Comparison of ENCODE assay signal across 9 mouse cellular contexts in the genomic region with DNA sequence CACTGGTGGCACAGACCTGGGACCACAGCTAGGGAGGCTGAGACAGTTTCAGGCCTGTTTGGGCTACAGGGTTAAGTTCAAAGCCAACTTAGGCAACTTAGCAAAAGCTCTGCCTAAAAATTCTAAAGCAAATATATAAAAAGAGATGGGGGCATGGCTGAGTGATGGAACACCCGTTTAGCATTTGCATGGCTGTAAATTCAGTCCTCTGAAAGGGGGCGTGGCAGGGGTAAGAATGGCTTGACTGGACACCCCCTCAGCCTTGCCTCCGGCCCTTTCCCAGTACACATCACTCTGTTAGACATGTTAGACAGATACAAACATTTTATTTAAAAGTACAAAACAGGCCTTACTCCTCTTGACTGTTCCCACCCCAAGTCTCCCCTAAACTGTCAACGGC. TPM values are rescaled to one million over a fixed set of nuclear protein-coding genes. Genes with fewer than 3 reads are reported as not detected.
DNase-seq lines count a peak whose midpoint lies in the region; ATAC-seq and TF ChIP-seq lines count a peak whose summit lies in the region.
"Had no signal": no experiment of that assay in that cellular context is flagged by ENCODE, and none has a peak within 500 bp of the region (broad histone marks: within the 10 kb centered on the region; RNA-seq: fewer than 3 reads in every experiment).

No protein-coding gene starts in this region.

- H3K4me2 ChIP-seq in kidney, postnatal 0 days (ENCODE audit: low read length): peak overlapping the region; percentile 19; the same call in 1 of the 2 replicates
- H3K4me2 ChIP-seq in hindbrain, embryonic 15.5 days: no peak overlapping the region
- H3K4me2 ChIP-seq in myocyte (ENCODE audit: low read depth): peak overlapping the region; percentile 89

- H3K27ac ChIP-seq in kidney, postnatal 0 days: peak overlapping the region; percentile 90
- H3K27ac ChIP-seq in bone marrow macrophage, adult 2 months (ENCODE audit: insufficient read depth, low read depth, low read length): peak overlapping the region; percentile 96
- peak overlapping the region; percentile 78; the same call in 1 of the 2 replicates for H3K27ac ChIP-seq in hindbrain, embryonic 15.5 days (replicated peaks)

- no peaks in the 10 kb centered on the region for H3K27me3 ChIP-seq in kidney, postnatal 0 days (ENCODE audit: insufficient read depth, low read length)
- H3K27me3 ChIP-seq in hindbrain, embryonic 15.5 days: no peaks in the 10 kb centered on the region
- no peaks in the 10 kb centered on the region for H3K27me3 ChIP-seq in myocyte (ENCODE audit: control insufficient read depth, insufficient read depth, insufficient read length)

- H3K79me2 ChIP-seq in myocyte (ENCODE audit: control insufficient read depth, insufficient read depth): no peaks in the 10 kb centered on the region

- ATAC-seq in kidney, postnatal 0 days (replicated peaks; ENCODE audit: low FRiP score, low read depth): no peak
- no peak for ATAC-seq in hindbrain, embryonic 15.5 days (ENCODE audit: low FRiP score, low read depth)

- H3K9ac ChIP-seq in kidney, postnatal 0 days (ENCODE audit: low read depth, low read length): 0 out of 2 replicates have a peak overlapping the region, but pooled peaks have one; percentile 42
- no peak overlapping the region for H3K9ac ChIP-seq in hindbrain, embryonic 15.5 days

- peak; percentile 80 for DNase-seq in kidney, postnatal 0 days (ENCODE audit: low spot score)
- DNase-seq in kidney, adult 9 months: no peak
- DNase-seq in adrenal gland, adult 2 months: no peak
- no peak for DNase-seq in embryo, embryonic 10 days (ENCODE audit: low spot score)
- DNase-seq in gastrocnemius, adult 18-20 months (ENCODE audit: low spot score): no peak

- no peak for TF ChIP-seq POLR2A in bone marrow macrophage, adult 2 months (IDR thresholded peaks at IDR 0.05; ENCODE audit: borderline replicate concordance, low read depth, low read length)
- no peak for TF ChIP-seq POLR2A in myocyte (IDR thresholded peaks at IDR 0.05; ENCODE audit: insufficient read length, low read depth)

- no peak overlapping the region for H3ac ChIP-seq in myocyte (ENCODE audit: control insufficient read depth, insufficient read length)

- H3K4me1 ChIP-seq in kidney, postnatal 0 days (replicated peaks; ENCODE audit: insufficient read depth, low read length): peaks cover 17% of the 10 kb centered on the region; the same call in 1 of the 2 replicates
- peaks cover 33% of the 10 kb centered on the region for H3K4me1 ChIP-seq in bone marrow macrophage, adult 2 months (ENCODE audit: control insufficient read depth, insufficient read depth, low read length)
- peaks cover 27% of the 10 kb centered on the region for H3K4me1 ChIP-seq in hindbrain, embryonic 15.5 days (replicated peaks)

- WGBS in kidney, postnatal 0 days: 35% methylated on average over 4 of the region's 4 CpGs
- 63% methylated on average over 4 of the region's 4 CpGs for WGBS in hindbrain, embryonic 15.5 days

- no peaks in the 10 kb centered on the region for H3K9me3 ChIP-seq in kidney, postnatal 0 days (replicated peaks; ENCODE audit: low read length)
- no peaks in the 10 kb centered on the region for H3K9me3 ChIP-seq in hindbrain, embryonic 15.5 days

- no peak for TF ChIP-seq CTCF in kidney, postnatal 0 days (IDR thresholded peaks at IDR 0.05; ENCODE audit: low read depth)
- no peak for TF ChIP-seq CTCF in bone marrow macrophage, adult 2 months (IDR thresholded peaks at IDR 0.05; ENCODE audit: low read depth, low read length)

- no peaks in the 10 kb centered on the region for H3K36me3 ChIP-seq in kidney, postnatal 0 days (ENCODE audit: insufficient read depth, low read length)
- H3K36me3 ChIP-seq in hindbrain, embryonic 15.5 days: no peaks in the 10 kb centered on the region
- peaks cover 4% of the 10 kb centered on the region for H3K36me3 ChIP-seq in myocyte (ENCODE audit: control insufficient read depth, insufficient read depth)

- no peak overlapping the region for H3K4me3 ChIP-seq in kidney, postnatal 0 days (replicated peaks; ENCODE audit: low read depth, low read length)
- peak overlapping the region; percentile 47 for H3K4me3 ChIP-seq in bone marrow macrophage, adult 2 months (ENCODE audit: insufficient read depth, low read length)
- H3K4me3 ChIP-seq in hindbrain, embryonic 15.5 days: no peak overlapping the region
- peak overlapping the region; percentile 23 for H3K4me3 ChIP-seq in myocyte

TF ChIP-seq in myocyte, 11 proteins besides CTCF, POLR2A, EP300 and RAD21:
- TF ChIP-seq CEBPB (IDR thresholded peaks at IDR 0.05; ENCODE audit: insufficient read depth, poor library complexity, severe bottlenecking) (no peak), MYOD1 (IDR thresholded peaks at IDR 0.05; ENCODE audit: control insufficient read depth in 1 of 3, insufficient read length in 2 of 3, low read depth in 2 of 3) (no peak), E2F4 (IDR thresholded peaks at IDR 0.05; ENCODE audit: insufficient read depth) (no peak), MAX (IDR thresholded peaks at IDR 0.05; ENCODE audit: low read depth) (no peak)
TF ChIP-seq in myocyte: peak in this region for 0.

RNA-seq across cellular contexts. Expression of gene Gm16253, which starts 0.8 kb away (rescaled TPM):
- polyA plus RNA-seq in kidney, postnatal 0 days (2015; fragmentation: Nextera tagmentation; extraction: Ambion mirVana): not detected in 2 replicates
- not detected in 2 replicates for polyA plus RNA-seq in bone marrow macrophage, adult 2 months (2012; ENCODE audit: insufficient read depth, insufficient read length, missing spikeins)
- polyA plus RNA-seq in hindbrain, embryonic 15.5 days (2015; fragmentation: Nextera tagmentation; extraction: Ambion mirVana): 1.8 and 2.2 TPM in 2 replicates
- 0.25 TPM for polyA plus RNA-seq in myocyte (2012; fragmentation: generic; extraction: Trizol)
- not detected for total RNA-seq in adrenal gland, adult 2 months (2021)
- not detected in 2 replicates for polyA plus RNA-seq in adrenal gland, adult 2 months (2012; rRNA removed)
- total RNA-seq in gastrocnemius, adult 18-20 months (2021): 1 to 10 TPM; 1.2 to 2.0 TPM
- polyA plus RNA-seq: gonadal fat pad, adult 2 months had no signal

RNA-seq across cellular contexts. Expression of gene Polr3gl, which starts 16.4 kb away (rescaled TPM):
- polyA plus RNA-seq in kidney, postnatal 0 days (2015; fragmentation: Nextera tagmentation; extraction: Ambion mirVana): 26.0 and 28.2 TPM in 2 replicates
- 111 and 129 TPM in 2 replicates for polyA plus RNA-seq in bone marrow macrophage, adult 2 months (2012; ENCODE audit: insufficient read depth, insufficient read length, missing spikeins)
- 36.8 and 38.8 TPM in 2 replicates for polyA plus RNA-seq in hindbrain, embryonic 15.5 days (2015; fragmentation: Nextera tagmentation; extraction: Ambion mirVana)
- polyA plus RNA-seq in myocyte (2012; fragmentation: generic; extraction: Trizol): 22.7 TPM
- 10 to 100 TPM; 32.5 to 38.5 TPM for total RNA-seq in adrenal gland, adult 2 months (2021)
- polyA plus RNA-seq in adrenal gland, adult 2 months (2012; rRNA removed): 19.9 and 21.4 TPM in 2 replicates
- 10 to 100 TPM; 44.0 to 56.1 TPM for total RNA-seq in gastrocnemius, adult 18-20 months (2021)

RNA-seq across cellular contexts. Expression of gene Ankrd34a, which starts 18.9 kb away (rescaled TPM):
- polyA plus RNA-seq in kidney, postnatal 0 days (2015; fragmentation: Nextera tagmentation; extraction: Ambion mirVana): 1.2 and 1.3 TPM in 2 replicates
- 0.28 TPM in 1 of 2 replicates, not detected in the other for polyA plus RNA-seq in bone marrow macrophage, adult 2 months (2012; ENCODE audit: insufficient read depth, insufficient read length, missing spikeins)
- 16.7 and 19.9 TPM in 2 replicates for polyA plus RNA-seq in hindbrain, embryonic 15.5 days (2015; fragmentation: Nextera tagmentation; extraction: Ambion mirVana)
- polyA plus RNA-seq in myocyte (2012; fragmentation: generic; extraction: Trizol): 2.5 TPM
- 1 to 10 TPM in 1 of 2 experiments, under 1 TPM in 1; 0.75 to 2.3 TPM for total RNA-seq in adrenal gland, adult 2 months (2021)
- polyA plus RNA-seq in adrenal gland, adult 2 months (2012; rRNA removed): 1.8 and 2.0 TPM in 2 replicates
- total RNA-seq in gastrocnemius, adult 18-20 months (2021): 1 to 10 TPM; 1.0 to 1.7 TPM

RNA-seq across cellular contexts. Expression of gene Txnip, which starts 19.8 kb away (rescaled TPM):
- 241 and 254 TPM in 2 replicates for polyA plus RNA-seq in kidney, postnatal 0 days (2015; fragmentation: Nextera tagmentation; extraction: Ambion mirVana)
- 868 and 944 TPM in 2 replicates for polyA plus RNA-seq in bone marrow macrophage, adult 2 months (2012; ENCODE audit: insufficient read depth, insufficient read length, missing spikeins)
- 48.2 and 53.0 TPM in 2 replicates for polyA plus RNA-seq in hindbrain, embryonic 15.5 days (2015; fragmentation: Nextera tagmentation; extraction: Ambion mirVana)
- 42.6 TPM for polyA plus RNA-seq in myocyte (2012; fragmentation: generic; extraction: Trizol)
- 100 to 1,000 TPM; 421 to 430 TPM for total RNA-seq in adrenal gland, adult 2 months (2021)
- polyA plus RNA-seq in adrenal gland, adult 2 months (2012; rRNA removed): 390 and 481 TPM in 2 replicates
- total RNA-seq in gastrocnemius, adult 18-20 months (2021): 100 to 1,000 TPM; 344 to 646 TPM

RNA-seq across cellular contexts. Expression of gene Lix1l, which starts 23.4 kb away (rescaled TPM):
- polyA plus RNA-seq in kidney, postnatal 0 days (2015; fragmentation: Nextera tagmentation; extraction: Ambion mirVana): 4.9 and 5.2 TPM in 2 replicates
- 21.8 and 23.4 TPM in 2 replicates for polyA plus RNA-seq in bone marrow macrophage, adult 2 months (2012; ENCODE audit: insufficient read depth, insufficient read length, missing spikeins)
- 5.4 and 6.1 TPM in 2 replicates for polyA plus RNA-seq in hindbrain, embryonic 15.5 days (2015; fragmentation: Nextera tagmentation; extraction: Ambion mirVana)
- polyA plus RNA-seq in myocyte (2012; fragmentation: generic; extraction: Trizol): 30.2 TPM
- total RNA-seq in adrenal gland, adult 2 months (2021): 10 to 100 TPM; 31.2 to 46.4 TPM
- polyA plus RNA-seq in adrenal gland, adult 2 months (2012; rRNA removed): 17.6 and 21.1 TPM in 2 replicates
- total RNA-seq in gastrocnemius, adult 18-20 months (2021): 1 to 10 TPM; 4.2 to 7.6 TPM

Comparison
In these comparisons a context has a peak if more than half of its experiments do, and no peak if none do; other contexts are left out.
1. H3K4me3 ChIP-seq: peak in bone marrow macrophage, adult 2 months (single experiment) and myocyte (single experiment); none in kidney, postnatal 0 days (single experiment) and hindbrain, embryonic 15.5 days (single experiment).
2. Peak in every context shown above with its lines, with median percentiles within 50 percentile points of each other: H3K27ac ChIP-seq.